Mouse (Mus musculus) thymus, postnatal 25 days (tissue): ENCODE data around the gene Izumo2.

ENCODE experiments used
- DNase-seq: peaks from one replicate; pipeline ENCODE4 v3.0.0; 2022

Gene Izumo2

GRCm38 (mm10) chr7:44708574-44708973 lies at the start of gene Izumo2:
TSS of gene Izumo2 (plus strand) at chr7:44708742.
- DNase-seq, result no peak

GRCm38 (mm10) chr7:44661219-44661618 lies 47.3 kb upstream of the Izumo2 start:
- DNase-seq, result no peak

- DNase-seq, result no peak
Measured at GRCm38 (mm10) chr7:44662168-44662567, 46.4 kb upstream of the Izumo2 start.

GRCm38 (mm10) chr7:44662569-44662968 lies 46.0 kb upstream of the Izumo2 start:
- DNase-seq, result no peak

GRCm38 (mm10) chr7:44663546-44663945 lies 45.0 kb upstream of the Izumo2 start:
- DNase-seq, result no peak

- no peak for DNase-seq
Measured at GRCm38 (mm10) chr7:44664731-44665130, 43.8 kb upstream of the Izumo2 start.

GRCm38 (mm10) chr7:44666462-44666861 lies 42.1 kb upstream of the Izumo2 start:
- no peak for DNase-seq

GRCm38 (mm10) chr7:44667996-44668738 lies 40.4 kb upstream of the Izumo2 start:
- DNase-seq, result no peak

GRCm38 (mm10) chr7:44669103-44669502 lies 39.4 kb upstream of the Izumo2 start:
- DNase-seq, result no peak

- peak; percentile 15 for DNase-seq
Measured at GRCm38 (mm10) chr7:44670803-44671202, 37.7 kb upstream of the Izumo2 start, which contains the start of gene Myh14. TSS of gene Myh14 (minus strand) at chr7:44670843.

GRCm38 (mm10) chr7:44672193-44672592 lies 36.3 kb upstream of the Izumo2 start:
- DNase-seq, result no peak

GRCm38 (mm10) chr7:44674511-44674910 lies 34.0 kb upstream of the Izumo2 start:
- no peak for DNase-seq

GRCm38 (mm10) chr7:44675171-44675570 lies 33.4 kb upstream of the Izumo2 start:
- DNase-seq, result no peak

GRCm38 (mm10) chr7:44676126-44676525 lies 32.4 kb upstream of the Izumo2 start:
- no peak for DNase-seq

GRCm38 (mm10) chr7:44676611-44677010 lies 31.9 kb upstream of the Izumo2 start:
- no peak for DNase-seq

- no peak for DNase-seq
Measured at GRCm38 (mm10) chr7:44683656-44684055, 24.9 kb upstream of the Izumo2 start.

- DNase-seq, result no peak
Measured at GRCm38 (mm10) chr7:44685531-44686402, 22.8 kb upstream of the Izumo2 start.

- DNase-seq, result no peak
Measured at GRCm38 (mm10) chr7:44688890-44689289, 19.7 kb upstream of the Izumo2 start.

- DNase-seq, result no peak
Measured at GRCm38 (mm10) chr7:44689331-44689730, 19.2 kb upstream of the Izumo2 start.

- DNase-seq, result no peak
Measured at GRCm38 (mm10) chr7:44693427-44694175, 14.9 kb upstream of the Izumo2 start.

- DNase-seq, result no peak
Measured at GRCm38 (mm10) chr7:44695223-44695622, 13.3 kb upstream of the Izumo2 start.

GRCm38 (mm10) chr7:44697191-44697710 lies 11.3 kb upstream of the Izumo2 start:
- no peak for DNase-seq

GRCm38 (mm10) chr7:44697980-44698379 lies 10.6 kb upstream of the Izumo2 start:
- DNase-seq, result no peak
